Mouse (Mus musculus) heart, embryonic 15.5 days (tissue): Measurements from ENCODE around the gene Dcp1a. TPM values are rescaled to one million over a fixed set of nuclear protein-coding genes. Genes with fewer than 3 reads are reported as not detected.
A peak's percentile ranks its signal among the peaks of the same experiment; 100 is the strongest.

Source experiments
- ATAC-seq: fragments of 200-750 bp; cut with Nextera tagmentation; replicated peaks from 2 replicates; pipeline ENCODE4 v1.8.0; 2017; ENCODE audit warnings: low read depth, moderate TSS enrichment; ENCODE audit not compliant: insufficient number of reproducible peaks, insufficient read depth, low FRiP score
- H3K27ac ChIP-seq: fragments of 300-500 bp; sonication (generic); 2 replicates; pipeline ENCODE4 v1.5.1; 2015; ENCODE audit warnings: mild to moderate bottlenecking, inconsistent platforms
- H3K27me3 ChIP-seq: fragments of 300-500 bp; sonication (generic); 2 replicates; pipeline ENCODE4 v1.6.1; 2015; ENCODE audit warnings: inconsistent platforms
- H3K36me3 ChIP-seq: fragments of 300-500 bp; sonication (generic); 2 replicates; pipeline ENCODE4 v1.6.1; 2015; ENCODE audit warnings: mild to moderate bottlenecking, inconsistent platforms
- H3K4me1 ChIP-seq: fragments of 300-500 bp; sonication (generic); replicated peaks from 2 replicates; pipeline ENCODE4 v1.6.1; 2015; ENCODE audit warnings: inconsistent platforms
- H3K4me2 ChIP-seq: fragments of 300-500 bp; sonication (generic); 2 replicates; pipeline ENCODE4 v1.6.1; 2015; ENCODE audit warnings: inconsistent platforms, mild to moderate bottlenecking, moderate library complexity
- H3K4me3 ChIP-seq: fragments of 300-500 bp; sonication (generic); 2 replicates; pipeline ENCODE4 v1.5.1; 2015; ENCODE audit warnings: mild to moderate bottlenecking, inconsistent platforms
- H3K9ac ChIP-seq: fragments of 300-500 bp; sonication (generic); 2 replicates; pipeline ENCODE4 v1.6.1; 2015; ENCODE audit warnings: mild to moderate bottlenecking, inconsistent platforms
- H3K9me3 ChIP-seq: fragments of 300-500 bp; sonication (generic); replicated peaks from 2 replicates; pipeline ENCODE4 v1.6.1; 2016; ENCODE audit warnings: inconsistent platforms
- WGBS: fragments of 180-500 bp; shearing (Covaris S2); methylation state at CpG from one replicate; pipeline ENCODE4 v1.1.7; 2015; ENCODE audit warnings: mixed read lengths; 5-methylcytosine and 5-hydroxymethylcytosine counted together
- polyA plus RNA-seq: library from polyadenylated mRNA; unstranded; fragments of >200 nt; fragmentation: Nextera tagmentation; extraction: Ambion mirVana; gene quantifications from 2 replicates; pipeline ENCODE4 v1.2.1, GENCODE M21; 2015

Dcp1a gene
- polyA plus RNA-seq, 1 experiment from 2014 or later, result 13.3 TPM

DNA sequence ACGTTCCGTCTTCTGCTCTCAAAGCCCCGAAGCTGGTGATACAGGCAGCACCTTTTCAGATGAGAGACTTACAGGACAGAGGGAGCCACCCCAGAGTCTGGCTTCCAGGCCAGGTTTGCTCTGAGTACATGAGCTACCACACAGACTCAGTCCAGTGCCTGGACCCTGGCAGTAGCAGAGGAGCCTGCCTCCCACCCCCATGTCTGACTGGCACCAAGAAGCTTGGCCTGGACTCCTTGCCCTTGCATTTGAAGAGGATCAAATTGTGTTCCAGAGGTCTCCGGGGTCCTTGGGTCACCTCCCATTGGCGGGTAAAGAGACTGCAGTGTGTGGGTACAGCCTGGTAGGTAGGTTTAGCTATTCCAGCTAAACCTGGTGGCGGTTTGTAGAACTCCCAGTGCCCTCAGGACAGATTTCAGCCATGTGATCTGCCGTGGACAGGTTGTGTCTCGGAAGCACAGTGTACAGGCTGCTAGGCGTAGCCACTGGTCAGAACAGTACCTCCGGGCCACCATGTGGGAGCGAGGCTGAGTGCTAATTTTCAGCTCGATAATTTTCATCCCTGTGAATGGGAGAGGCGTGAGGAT, 81.6 kb downstream of the Dcp1a start:
- no peak overlapping the region for H3K4me3 ChIP-seq
- no peak overlapping the region; the same call in 1 of the 2 replicates for H3K9ac ChIP-seq
- H3K9me3 ChIP-seq, result no peaks in the 10 kb centered on the region
- 88% methylated on average over 13 of the region's 13 CpGs for WGBS
- peaks cover 46% of the 10 kb centered on the region for H3K36me3 ChIP-seq
- H3K27ac ChIP-seq, result peak overlapping the region; percentile 43
- H3K27me3 ChIP-seq, result no peaks in the 10 kb centered on the region
- no peak for ATAC-seq
- H3K4me1 ChIP-seq, result peaks cover 35% of the 10 kb centered on the region
- no peak overlapping the region for H3K4me2 ChIP-seq

DNA sequence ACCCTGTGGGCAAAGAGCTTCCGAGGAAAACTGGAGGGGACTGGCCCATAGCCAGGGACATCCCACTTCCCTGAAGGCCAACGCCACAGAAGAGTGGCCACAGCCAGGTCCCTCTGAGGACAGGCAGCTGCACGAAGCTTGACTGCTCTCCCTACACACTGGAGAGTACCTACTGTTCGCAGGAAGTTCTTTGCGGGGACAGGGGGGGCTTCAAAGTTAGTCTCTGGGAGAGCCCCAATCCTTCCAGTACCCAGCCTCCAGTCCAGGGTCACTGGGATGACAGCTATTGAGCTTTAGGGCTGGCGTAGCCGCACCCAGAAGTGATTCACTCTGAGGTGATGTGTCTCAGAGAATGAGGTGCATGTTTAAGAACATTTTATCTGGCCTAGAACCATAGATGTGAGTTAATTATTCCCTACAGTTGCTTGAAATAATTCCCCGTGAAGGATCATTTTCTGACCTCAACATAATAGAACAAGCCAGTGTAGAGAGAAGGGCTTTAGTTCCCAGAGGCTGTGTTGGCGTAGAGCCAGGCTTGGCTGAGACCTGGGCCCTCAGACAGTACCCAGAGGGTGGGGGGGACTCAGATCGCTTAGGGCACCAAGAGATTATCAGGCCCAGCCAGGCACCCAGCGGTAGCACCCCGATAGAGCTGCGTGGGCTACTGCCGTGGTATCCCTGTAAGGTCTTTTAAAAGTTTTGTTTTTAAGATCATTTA, 82.3 kb downstream of the Dcp1a start:
- no peak overlapping the region for H3K4me3 ChIP-seq
- peak overlapping the region; percentile 43 for H3K27ac ChIP-seq
- peaks cover 35% of the 10 kb centered on the region for H3K4me1 ChIP-seq
- H3K27me3 ChIP-seq, result no peaks in the 10 kb centered on the region
- H3K36me3 ChIP-seq, result peaks cover 46% of the 10 kb centered on the region
- 59% methylated on average over 14 of the region's 14 CpGs for WGBS
- H3K9ac ChIP-seq, result no peak overlapping the region
- peak; percentile 60; the same call in 1 of the 2 replicates for ATAC-seq
- H3K9me3 ChIP-seq, result no peaks in the 10 kb centered on the region
- no peak overlapping the region for H3K4me2 ChIP-seq

DNA sequence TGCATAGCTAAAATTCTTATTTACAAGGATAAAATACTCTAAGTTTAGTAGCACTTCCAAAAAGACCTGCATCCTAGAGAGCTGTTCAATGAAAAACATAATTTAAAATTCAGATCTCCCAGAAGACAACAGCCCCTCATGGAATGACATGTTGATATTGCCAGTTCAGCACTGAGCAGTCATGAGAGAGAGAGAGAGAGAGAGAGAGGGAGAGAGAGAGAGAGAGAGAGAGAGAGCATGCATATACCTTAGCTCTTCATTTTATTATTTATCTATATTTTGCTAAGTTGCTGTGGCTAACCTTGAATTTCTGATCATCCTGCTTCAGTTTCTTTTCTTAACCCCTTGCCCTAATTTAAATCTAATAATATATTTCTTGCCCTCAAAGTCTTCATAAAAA, 83.0 kb downstream of the Dcp1a start:
- Histone ChIP-seq H3K4me3 (no peak overlapping the region), H3K27ac (no peak overlapping the region), H3K9me3 (no peaks in the 10 kb centered on the region), H3K9ac (no peak overlapping the region), H3K4me1 (peaks cover 33% of the 10 kb centered on the region), H3K36me3 (peaks cover 53% of the 10 kb centered on the region), H3K27me3 (no peaks in the 10 kb centered on the region), H3K4me2 (no peak overlapping the region)
- no peak for ATAC-seq

DNA sequence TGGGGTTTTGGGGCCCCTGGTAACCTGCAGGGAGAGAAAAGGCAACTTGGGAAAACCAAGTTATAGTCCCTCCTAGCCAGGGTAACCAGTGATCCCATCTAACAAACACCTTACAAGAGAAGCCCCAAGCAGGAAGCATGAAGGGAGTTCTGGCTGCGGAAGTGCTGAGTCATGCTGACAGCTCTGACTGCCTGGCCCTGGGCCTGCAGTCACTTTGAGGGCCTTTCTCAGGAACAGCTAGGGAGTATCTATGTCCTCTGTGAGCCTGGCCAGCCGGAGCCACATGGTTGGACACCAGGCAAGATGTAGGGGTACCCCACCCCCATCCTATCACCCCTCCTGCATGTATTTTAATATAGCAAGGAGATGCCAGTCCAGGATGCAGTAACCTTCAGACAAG, 85.1 kb downstream of the Dcp1a start:
- H3K9me3 ChIP-seq, result no peaks in the 10 kb centered on the region
- no peaks in the 10 kb centered on the region for H3K27me3 ChIP-seq
- H3K4me2 ChIP-seq, result no peak overlapping the region
- H3K36me3 ChIP-seq, result peaks cover 65% of the 10 kb centered on the region
- H3K4me3 ChIP-seq, result no peak overlapping the region
- H3K4me1 ChIP-seq, result peaks cover 20% of the 10 kb centered on the region
- H3K9ac ChIP-seq, result no peak overlapping the region
- ATAC-seq, result peak; percentile 40; the same call in 1 of the 2 replicates
- WGBS, result 76% methylated on average over 2 of the region's 2 CpGs
- H3K27ac ChIP-seq, result no peak overlapping the region; the same call in 1 of the 2 replicates

DNA sequence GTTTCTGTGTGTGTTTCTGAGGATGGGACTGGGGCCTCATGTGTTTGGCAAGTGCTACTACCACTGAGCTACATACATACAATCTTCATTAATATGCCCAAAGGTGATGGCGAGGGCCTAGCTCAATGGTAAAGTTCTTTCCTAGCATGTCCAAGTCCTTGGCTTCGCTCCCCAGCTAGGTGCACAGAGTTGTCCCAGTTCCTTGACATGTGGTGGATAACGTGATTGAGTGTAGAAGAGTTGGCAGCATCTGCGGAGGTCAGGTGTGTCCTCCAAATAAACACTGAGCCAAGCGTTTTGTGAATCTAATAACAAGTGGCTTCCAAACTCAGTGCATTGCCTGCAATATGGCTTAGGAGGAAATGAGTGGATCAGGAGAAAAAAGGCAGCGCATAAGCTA, 87.0 kb downstream of the Dcp1a start:
- no peak overlapping the region for H3K4me2 ChIP-seq
- no peaks in the 10 kb centered on the region for H3K27me3 ChIP-seq
- peaks cover 28% of the 10 kb centered on the region for H3K4me1 ChIP-seq
- no peaks in the 10 kb centered on the region for H3K9me3 ChIP-seq
- no peak overlapping the region for H3K4me3 ChIP-seq
- no peak overlapping the region for H3K9ac ChIP-seq
- peaks cover 65% of the 10 kb centered on the region for H3K36me3 ChIP-seq
- no peak overlapping the region for H3K27ac ChIP-seq
- 93% methylated on average over 6 of the region's 6 CpGs for WGBS
- ATAC-seq, result no peak

DNA sequence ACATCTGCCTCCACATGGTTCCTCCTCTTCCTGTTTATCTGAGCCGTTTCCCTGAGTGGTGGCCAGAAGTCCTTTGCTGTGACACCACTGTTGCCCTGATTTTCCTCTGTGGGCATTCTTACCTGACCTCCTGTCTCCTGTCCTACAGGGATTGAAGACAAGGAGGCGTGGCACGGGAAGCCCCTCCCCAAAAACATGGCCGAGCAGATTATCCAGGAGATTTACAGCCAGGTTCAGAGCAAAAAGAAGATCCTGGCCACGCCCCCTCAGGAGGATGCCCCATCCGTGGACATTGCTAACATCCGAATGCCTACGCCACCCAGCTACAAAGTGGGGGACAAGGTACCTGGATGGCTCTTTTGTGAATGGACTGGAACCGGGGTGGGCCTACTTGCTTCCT, 88.7 kb downstream of the Dcp1a start:
- H3K9ac ChIP-seq, result no peak overlapping the region
- ATAC-seq, result no peak
- peaks cover 21% of the 10 kb centered on the region for H3K4me1 ChIP-seq
- H3K4me2 ChIP-seq, result no peak overlapping the region
- WGBS, result 84% methylated on average over 9 of the region's 9 CpGs
- no peak overlapping the region for H3K27ac ChIP-seq
- peaks cover 80% of the 10 kb centered on the region for H3K36me3 ChIP-seq
- no peaks in the 10 kb centered on the region for H3K9me3 ChIP-seq
- H3K4me3 ChIP-seq, result no peak overlapping the region
- no peaks in the 10 kb centered on the region for H3K27me3 ChIP-seq

DNA sequence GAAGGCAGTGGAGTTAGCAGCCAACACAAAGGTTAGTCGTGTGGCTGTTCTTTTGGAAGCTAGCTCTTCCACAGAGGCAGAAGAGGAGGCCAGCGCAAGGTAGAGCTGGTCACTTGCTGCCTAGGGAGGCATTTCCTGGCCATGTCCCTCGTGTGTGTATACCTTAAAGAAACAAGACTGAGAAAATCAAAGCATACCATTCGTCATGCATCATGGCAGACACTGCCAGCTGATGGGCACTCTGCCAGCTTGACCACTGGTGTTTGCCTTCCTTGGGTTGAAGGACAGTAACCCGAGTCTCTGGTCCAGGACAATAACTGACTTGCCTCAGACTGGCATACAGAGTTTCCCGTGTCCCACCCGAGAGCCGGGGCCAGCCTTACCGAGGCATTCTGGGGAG, 91.0 kb downstream of the Dcp1a start:
- H3K4me1 ChIP-seq, result peaks cover 12% of the 10 kb centered on the region

DNA sequence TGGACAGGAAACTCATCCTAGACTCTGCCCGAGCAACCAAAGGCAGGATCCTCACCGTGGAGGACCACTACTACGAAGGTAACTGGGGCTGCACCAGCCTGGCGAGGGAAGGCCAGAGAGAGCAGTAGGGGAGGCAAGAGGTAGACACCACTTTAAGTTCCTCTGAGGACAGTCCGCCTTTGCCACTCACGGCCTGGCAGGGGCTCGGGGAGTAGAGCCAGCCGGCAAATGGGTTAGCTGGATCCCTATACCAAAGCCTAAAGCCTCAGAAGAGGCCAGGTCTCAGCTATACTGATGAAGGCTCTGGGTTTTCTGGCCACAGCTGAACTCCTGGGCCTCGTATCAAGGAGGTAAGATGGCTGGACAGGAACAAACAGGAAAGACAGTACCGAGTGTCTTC, 92.9 kb downstream of the Dcp1a start:
- Histone ChIP-seq H3K4me2 (no peak overlapping the region), H3K4me1 (peaks cover 23% of the 10 kb centered on the region), H3K36me3 (peaks cover 72% of the 10 kb centered on the region), H3K9ac (no peak overlapping the region), H3K9me3 (no peaks in the 10 kb centered on the region), H3K27me3 (no peaks in the 10 kb centered on the region), H3K27ac (no peak overlapping the region), H3K4me3 (no peak overlapping the region)
- ATAC-seq, result no peak
- WGBS, result 81% methylated on average over 10 of the region's 10 CpGs

More for the DNA sequence above, 91.0 kb downstream of the Dcp1a start:
- H3K4me3 ChIP-seq, result no peak overlapping the region
- WGBS, result 61% methylated on average over 9 of the region's 9 CpGs
- no peaks in the 10 kb centered on the region for H3K9me3 ChIP-seq
- no peak overlapping the region for H3K4me2 ChIP-seq
- ATAC-seq, result no peak
- no peak overlapping the region for H3K9ac ChIP-seq
- H3K27me3 ChIP-seq, result no peaks in the 10 kb centered on the region
- no peak overlapping the region for H3K27ac ChIP-seq
- peaks cover 91% of the 10 kb centered on the region for H3K36me3 ChIP-seq

DNA sequence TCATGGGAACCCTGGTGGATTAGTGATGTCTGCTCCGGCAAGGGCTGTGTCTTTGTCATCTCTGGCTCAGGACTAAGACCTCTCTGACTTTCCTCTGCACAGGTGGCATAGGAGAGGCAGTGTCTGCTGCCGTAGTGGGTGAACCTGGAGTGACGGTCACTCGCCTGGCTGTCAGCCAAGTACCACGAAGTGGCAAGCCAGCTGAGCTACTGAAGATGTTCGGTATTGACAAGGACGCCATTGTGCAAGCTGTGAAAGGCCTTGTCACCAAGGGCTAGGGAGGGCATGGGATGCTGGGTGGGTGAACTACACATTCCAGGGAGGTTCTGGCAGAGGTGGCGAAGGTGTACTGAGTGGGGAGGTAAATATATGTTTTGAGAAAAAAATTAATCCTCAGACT, 93.9 kb downstream of the Dcp1a start:
- peaks cover 62% of the 10 kb centered on the region for H3K36me3 ChIP-seq
- ATAC-seq, result no peak
- H3K27ac ChIP-seq, result no peak overlapping the region
- no peak overlapping the region for H3K4me2 ChIP-seq
- 46% methylated on average over 8 of the region's 8 CpGs for WGBS
- H3K9me3 ChIP-seq, result no peaks in the 10 kb centered on the region
- no peaks in the 10 kb centered on the region for H3K27me3 ChIP-seq
- peaks cover 28% of the 10 kb centered on the region for H3K4me1 ChIP-seq
- H3K9ac ChIP-seq, result no peak overlapping the region
- H3K4me3 ChIP-seq, result no peak overlapping the region

DNA sequence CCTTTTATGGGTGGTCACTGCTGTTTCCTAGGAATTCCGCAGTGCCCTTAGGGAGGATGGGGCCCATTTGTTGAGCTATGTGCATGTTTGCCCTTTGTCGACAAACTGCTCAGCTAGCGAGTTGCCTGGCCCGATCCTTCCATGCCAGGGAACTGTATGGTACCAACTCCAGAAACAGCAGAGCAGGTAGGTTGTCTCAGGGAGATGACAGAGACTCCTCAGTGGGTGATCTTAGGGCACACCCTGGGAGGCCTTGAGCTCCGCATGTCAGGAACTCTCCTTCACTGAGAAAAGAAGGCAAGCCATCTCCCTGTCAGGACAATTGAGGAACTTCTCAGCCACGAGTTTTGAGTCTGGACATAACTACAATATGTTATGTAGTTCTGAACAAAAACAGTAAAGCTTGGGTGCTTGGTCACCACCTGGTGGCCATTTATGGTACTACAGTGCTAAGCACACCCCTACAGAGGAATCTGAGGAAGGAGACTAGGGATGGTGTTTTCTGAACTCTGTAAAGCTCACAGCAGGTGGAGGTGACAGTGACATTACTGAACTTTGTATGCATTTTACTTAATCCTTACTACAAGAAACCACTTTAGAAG, 94.7 kb downstream of the Dcp1a start:
- Histone ChIP-seq H3K9me3 (no peaks in the 10 kb centered on the region), H3K4me3 (no peak overlapping the region), H3K27me3 (no peaks in the 10 kb centered on the region), H3K27ac (no peak overlapping the region), H3K4me1 (peaks cover 30% of the 10 kb centered on the region), H3K4me2 (no peak overlapping the region), H3K9ac (no peak overlapping the region), H3K36me3 (peaks cover 53% of the 10 kb centered on the region)
- no peak for ATAC-seq
- 55% methylated on average over 6 of the region's 6 CpGs for WGBS

DNA sequence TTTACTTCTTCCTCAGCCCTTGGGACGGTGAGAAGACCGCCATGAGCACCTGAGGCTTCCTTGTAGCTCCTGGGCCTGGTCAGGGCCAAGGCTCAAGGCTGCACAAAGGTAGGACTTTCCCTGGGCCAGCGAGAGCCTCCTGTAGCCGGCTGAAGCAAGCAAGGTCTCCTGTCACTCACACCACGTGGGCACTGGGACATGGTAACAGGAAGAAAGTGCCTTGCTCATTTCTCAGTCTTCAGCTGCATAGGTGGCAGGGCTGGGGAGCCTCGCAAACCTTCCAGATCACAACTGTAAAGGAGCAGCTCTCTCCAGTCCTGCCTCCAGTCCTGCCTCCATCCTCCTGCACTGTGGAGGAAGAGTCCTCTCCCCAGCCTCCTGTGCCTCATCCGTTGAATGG, 96.5 kb downstream of the Dcp1a start:
- 64% methylated on average over 7 of the region's 7 CpGs for WGBS
- H3K36me3 ChIP-seq, result peaks cover 37% of the 10 kb centered on the region
- no peaks in the 10 kb centered on the region for H3K9me3 ChIP-seq
- H3K27ac ChIP-seq, result no peak overlapping the region
- ATAC-seq, result no peak
- no peak overlapping the region for H3K4me2 ChIP-seq
- no peak overlapping the region for H3K4me3 ChIP-seq
- H3K9ac ChIP-seq, result no peak overlapping the region
- H3K4me1 ChIP-seq, result peaks cover 22% of the 10 kb centered on the region
- H3K27me3 ChIP-seq, result no peaks in the 10 kb centered on the region

DNA sequence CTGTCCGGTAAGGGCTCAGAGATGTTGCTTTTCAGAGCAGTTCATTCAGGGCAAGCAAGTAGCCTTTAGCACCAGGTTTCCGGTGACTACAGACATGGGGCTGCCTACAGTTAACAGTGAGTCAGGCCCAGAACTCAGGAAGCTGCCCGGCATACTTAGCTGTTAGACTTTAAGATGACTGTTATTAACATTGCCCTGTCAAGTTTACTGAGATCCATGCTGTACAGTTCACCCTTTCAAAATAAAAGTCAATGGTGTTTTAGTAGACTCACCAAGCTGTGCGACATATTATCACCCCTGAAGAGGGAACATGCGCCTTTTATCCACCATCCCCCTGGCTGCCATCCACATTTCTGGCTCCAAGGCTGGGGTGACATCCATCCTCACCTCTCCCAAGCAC, 96.9 kb downstream of the Dcp1a start:
- H3K4me2 ChIP-seq, result no peak overlapping the region
- no peak overlapping the region for H3K9ac ChIP-seq
- no peaks in the 10 kb centered on the region for H3K27me3 ChIP-seq
- no peak for ATAC-seq
- peaks cover 21% of the 10 kb centered on the region for H3K4me1 ChIP-seq
- H3K4me3 ChIP-seq, result no peak overlapping the region
- 40% methylated on average over 5 of the region's 5 CpGs for WGBS
- H3K9me3 ChIP-seq, result no peaks in the 10 kb centered on the region
- H3K36me3 ChIP-seq, result peaks cover 33% of the 10 kb centered on the region
- H3K27ac ChIP-seq, result no peak overlapping the region
